Mouse (Mus musculus) hindbrain, embryonic 14.5 days (tissue): ENCODE results near the gene Hs3st5. TPM values are rescaled to one million over a fixed set of nuclear protein-coding genes. Genes with fewer than 3 reads are reported as not detected.
"Not testable (repeated sequence)": the region's sequence is repeated elsewhere in the genome, so short reads cannot be mapped to it uniquely, and the experiment has no call there.

Experiments
- ATAC-seq: fragments of 200-750 bp; cut with Nextera tagmentation; 2 replicates; pipeline ENCODE4 v1.8.0; 2017; ENCODE audit warnings: moderate number of reproducible peaks, mild to moderate bottlenecking, moderate TSS enrichment, moderate library complexity; ENCODE audit not compliant: low FRiP score
- DNase-seq: peaks from one replicate; pipeline ENCODE4 v3.0.0-alpha.2; 2015; ENCODE audit warnings: low spot score
- H3K27ac ChIP-seq: fragments of 300-500 bp; sonication (generic); 2 replicates; pipeline ENCODE4 v1.5.1; 2014; ENCODE audit warnings: mild to moderate bottlenecking, moderate library complexity
- H3K27me3 ChIP-seq: fragments of 300-500 bp; sonication (generic); 2 replicates; pipeline ENCODE4 v1.6.1; 2014; ENCODE audit warnings: mild to moderate bottlenecking, low read length, mixed read lengths; ENCODE audit not compliant: control insufficient read depth, insufficient read depth
- H3K36me3 ChIP-seq: fragments of 300-500 bp; sonication (generic); replicated peaks from 2 replicates; pipeline ENCODE4 v1.6.1; 2014; ENCODE audit not compliant: control insufficient read depth, insufficient read depth
- H3K4me1 ChIP-seq: fragments of 300-500 bp; sonication (generic); replicated peaks from 2 replicates; pipeline ENCODE4 v1.6.1; 2014; ENCODE audit warnings: antibody characterized with exemption, low read length, mixed read lengths; ENCODE audit not compliant: control insufficient read depth, insufficient read depth
- H3K4me2 ChIP-seq: fragments of 300-500 bp; sonication (generic); replicated peaks from 2 replicates; pipeline ENCODE4 v1.6.1; 2014; ENCODE audit warnings: mild to moderate bottlenecking, moderate library complexity
- H3K4me3 ChIP-seq: fragments of 300-500 bp; sonication (generic); replicated peaks from 2 replicates; pipeline ENCODE4 v1.5.1; 2014; ENCODE audit warnings: mild to moderate bottlenecking, low read length
- H3K9ac ChIP-seq: fragments of 300-500 bp; sonication (generic); 2 replicates; pipeline ENCODE4 v1.6.1; 2014
- H3K9me3 ChIP-seq: fragments of 300-500 bp; sonication (generic); 2 replicates; pipeline ENCODE4 v1.6.1; 2016; ENCODE audit warnings: low read length; ENCODE audit not compliant: control insufficient read depth
- WGBS: fragments of 180-500 bp; shearing (Covaris S2); extraction: QIAGEN DNeasy Blood & Tissue Kit; methylation state at CpG from one replicate; pipeline ENCODE4 v1.1.7; 2014; 5-methylcytosine and 5-hydroxymethylcytosine counted together
- polyA plus RNA-seq: library from polyadenylated mRNA; unstranded; fragments of >200 nt; fragmentation: Nextera tagmentation; extraction: Ambion mirVana; gene quantifications from 2 replicates; pipeline ENCODE4 v1.2.1, GENCODE M21; 2014

Gene Hs3st5
- polyA plus RNA-seq, 1 experiment from 2014 or later = 36.0 TPM

- 79% methylated on average over 1 of the region's 1 CpGs for WGBS
- Histone ChIP-seq H3K4me2 (no peak overlapping the region), H3K4me3 (no peak overlapping the region), H3K9ac (no peak overlapping the region), H3K27me3 (no peaks in the 10 kb centered on the region), H3K27ac (no peak overlapping the region), H3K4me1 (no peaks in the 10 kb centered on the region), H3K9me3 (no peaks in the 10 kb centered on the region), H3K36me3 (no peaks in the 10 kb centered on the region)
- no peak for DNase-seq
- no peak for ATAC-seq
These were observed 6.9 kb upstream of the Hs3st5 start for GRCm38 (mm10) chr10:36499713-36500112.

- Histone ChIP-seq H3K4me1 (peaks cover 6% of the 10 kb centered on the region), H3K9ac (peak overlapping the region; percentile 82), H3K9me3 (no peaks in the 10 kb centered on the region), H3K27me3 (no peaks in the 10 kb centered on the region), H3K4me2 (peak overlapping the region; percentile 63), H3K36me3 (no peaks in the 10 kb centered on the region), H3K4me3 (peak overlapping the region; percentile 76), H3K27ac (peak overlapping the region; percentile 87)
- 9% methylated on average over 13 of the region's 13 CpGs for WGBS
- DNase-seq (peak; percentile 36), ATAC-seq (peak; percentile 42)
These were observed 434 bp upstream of the Hs3st5 start for GRCm38 (mm10) chr10:36506033-36506726.

- H3K4me3 ChIP-seq = peak overlapping the region; percentile 76
- H3K36me3 ChIP-seq = no peaks in the 10 kb centered on the region
- DNase-seq (no peak), ATAC-seq (no peak; the same call in 1 of the 2 replicates)
- no peaks in the 10 kb centered on the region for H3K9me3 ChIP-seq
- WGBS = under 1% methylated on average over 15 of the region's 15 CpGs
- peak overlapping the region; percentile 87 for H3K27ac ChIP-seq
- peaks cover 6% of the 10 kb centered on the region for H3K4me1 ChIP-seq
- H3K27me3 ChIP-seq = no peaks in the 10 kb centered on the region
- peak overlapping the region; percentile 63 for H3K4me2 ChIP-seq
- H3K9ac ChIP-seq = peak overlapping the region; percentile 82
These were observed 899 bp downstream of the Hs3st5 start for GRCm38 (mm10) chr10:36507556-36507870.

- no peaks in the 10 kb centered on the region for H3K9me3 ChIP-seq
- H3K36me3 ChIP-seq = no peaks in the 10 kb centered on the region
- 1% methylated on average over 18 of the region's 18 CpGs for WGBS
- H3K27ac ChIP-seq = peak overlapping the region; percentile 39; the same call in 1 of the 2 replicates
- peaks cover 6% of the 10 kb centered on the region for H3K4me1 ChIP-seq
- no peak for ATAC-seq
- no peak for DNase-seq
- peak overlapping the region; percentile 63 for H3K4me2 ChIP-seq
- H3K27me3 ChIP-seq = no peaks in the 10 kb centered on the region
- H3K9ac ChIP-seq = peak overlapping the region; percentile 82
- peak overlapping the region; percentile 76 for H3K4me3 ChIP-seq
These were observed 1.5 kb downstream of the Hs3st5 start for GRCm38 (mm10) chr10:36507991-36508546.

- H3K27ac ChIP-seq = no peak overlapping the region
- H3K9ac ChIP-seq = 0 out of 2 replicates have a peak overlapping the region, but pooled peaks have one; percentile 82
- ATAC-seq (no peak), DNase-seq (no peak)
- H3K4me2 ChIP-seq = peak overlapping the region; percentile 63
- peaks cover 6% of the 10 kb centered on the region for H3K4me1 ChIP-seq
- H3K27me3 ChIP-seq = no peaks in the 10 kb centered on the region
- peak overlapping the region; percentile 76 for H3K4me3 ChIP-seq
- no peaks in the 10 kb centered on the region for H3K9me3 ChIP-seq
- H3K36me3 ChIP-seq = no peaks in the 10 kb centered on the region
- 38% methylated on average over 4 of the region's 4 CpGs for WGBS
These were observed 2.9 kb downstream of the Hs3st5 start for GRCm38 (mm10) chr10:36509477-36509876.

GRCm38 (mm10) chr10:36523881-36524280 lies 17.3 kb downstream of the Hs3st5 start:
- Histone ChIP-seq H3K27me3 (no peaks in the 10 kb centered on the region), H3K4me1 (no peaks in the 10 kb centered on the region), H3K36me3 (no peaks in the 10 kb centered on the region), H3K4me2 (no peak overlapping the region), H3K9ac (no peak overlapping the region), H3K9me3 (no peaks in the 10 kb centered on the region), H3K4me3 (no peak overlapping the region), H3K27ac (no peak overlapping the region)
- ATAC-seq (no peak), DNase-seq (no peak)

- no peaks in the 10 kb centered on the region for H3K36me3 ChIP-seq
- H3K27ac ChIP-seq = peak overlapping the region; percentile 34; the same call in 1 of the 2 replicates
- H3K4me2 ChIP-seq = no peak overlapping the region
- DNase-seq (peak; percentile 40), ATAC-seq (peak; percentile 80)
- no peaks in the 10 kb centered on the region for H3K27me3 ChIP-seq
- WGBS = 11% methylated on average over 4 of the region's 4 CpGs
- no peak overlapping the region for H3K4me3 ChIP-seq
- H3K9ac ChIP-seq = no peak overlapping the region
- H3K4me1 ChIP-seq = peaks cover 7% of the 10 kb centered on the region; the same call in 1 of the 2 replicates
- H3K9me3 ChIP-seq = no peaks in the 10 kb centered on the region
These were observed 27.2 kb downstream of the Hs3st5 start for GRCm38 (mm10) chr10:36533633-36534335.

GRCm38 (mm10) chr10:36546622-36547021 lies 40.0 kb downstream of the Hs3st5 start:
- WGBS = 27% methylated on average over 2 of the region's 2 CpGs
- DNase-seq = peak; percentile 67

GRCm38 (mm10) chr10:36547713-36548112 lies 41.1 kb downstream of the Hs3st5 start:
- not testable (repeated sequence) for H3K4me3 ChIP-seq, H3K4me1 ChIP-seq, H3K27me3 ChIP-seq, H3K36me3 ChIP-seq, H3K9ac ChIP-seq, H3K27ac ChIP-seq, H3K4me2 ChIP-seq, H3K9me3 ChIP-seq, ATAC-seq, DNase-seq
- WGBS = 62% methylated on average over 1 of the region's 1 CpGs

More at GRCm38 (mm10) chr10:36546622-36547021, 40.0 kb downstream of the Hs3st5 start:
- no peaks in the 10 kb centered on the region for H3K4me1 ChIP-seq
- H3K4me2 ChIP-seq = no peak overlapping the region
- no peak for ATAC-seq
- no peaks in the 10 kb centered on the region for H3K9me3 ChIP-seq
- H3K9ac ChIP-seq = no peak overlapping the region
- H3K27ac ChIP-seq = no peak overlapping the region
- H3K36me3 ChIP-seq = no peaks in the 10 kb centered on the region
- H3K27me3 ChIP-seq = no peaks in the 10 kb centered on the region
- no peak overlapping the region for H3K4me3 ChIP-seq
